Mouse (Mus musculus) intestine, embryonic 16.5 days (tissue): ENCODE results near the gene Neb. TPM values are rescaled to one million over a fixed set of nuclear protein-coding genes. Genes with fewer than 3 reads are reported as not detected.

Experiments used
- ATAC-seq: fragments of 200-750 bp; cut with Nextera tagmentation; 2 replicates; pipeline ENCODE4 v1.8.0; 2017; ENCODE audit warnings: moderate TSS enrichment, moderate library complexity
- H3K27ac ChIP-seq: fragments of 300-500 bp; sonication (generic); 2 replicates; pipeline ENCODE4 v1.5.1; 2014; ENCODE audit warnings: mild to moderate bottlenecking, low read length
- H3K27me3 ChIP-seq: fragments of 300-500 bp; sonication (generic); replicated peaks from 2 replicates; pipeline ENCODE4 v1.6.1; 2014; ENCODE audit warnings: low read length, control low read depth, mixed read lengths; ENCODE audit not compliant: control insufficient read depth, insufficient read depth
- H3K36me3 ChIP-seq: fragments of 300-500 bp; sonication (generic); 2 replicates; pipeline ENCODE4 v1.6.1; 2014; ENCODE audit warnings: low read length, control low read depth; ENCODE audit not compliant: control insufficient read depth, insufficient read depth
- H3K4me1 ChIP-seq: fragments of 300-500 bp; sonication (generic); 2 replicates; pipeline ENCODE4 v1.6.1; 2014; ENCODE audit warnings: low read length, control low read depth, mixed read lengths; ENCODE audit not compliant: control insufficient read depth, insufficient read depth
- H3K4me2 ChIP-seq: fragments of 300-500 bp; sonication (generic); 2 replicates; pipeline ENCODE4 v1.6.1; 2014; ENCODE audit warnings: low read depth, low read length, control low read depth
- H3K4me3 ChIP-seq: fragments of 300-500 bp; sonication (generic); 2 replicates; pipeline ENCODE4 v1.5.1; 2014; ENCODE audit warnings: mild to moderate bottlenecking, low read length
- H3K9ac ChIP-seq: fragments of 300-500 bp; sonication (generic); 2 replicates; pipeline ENCODE4 v1.6.1; 2014; ENCODE audit warnings: low read depth, low read length
- H3K9me3 ChIP-seq: fragments of 300-500 bp; sonication (generic); 2 replicates; pipeline ENCODE4 v1.6.1; 2016; ENCODE audit warnings: low read length, control low read depth; ENCODE audit not compliant: control insufficient read depth
- WGBS: fragments of 180-500 bp; shearing (Covaris S2); extraction: QIAGEN DNeasy Blood & Tissue Kit; methylation state at CpG from one replicate; pipeline ENCODE4 v1.1.7; 2014; 5-methylcytosine and 5-hydroxymethylcytosine counted together
- polyA plus RNA-seq: library from polyadenylated mRNA; unstranded; fragments of >200 nt; fragmentation: Nextera tagmentation; extraction: Ambion mirVana; gene quantifications from 2 replicates; pipeline ENCODE4 v1.2.1, GENCODE M21; 2015

Gene Neb
- polyA plus RNA-seq, 1 experiment from 2014 or later: 0.40 TPM

GRCm38 (mm10) chr2:52361086-52361485 is 17.2 kb downstream of the Neb start:
- ATAC-seq: no peak
- 90% methylated on average over 9 of the region's 9 CpGs for WGBS
- no peaks in the 10 kb centered on the region for H3K36me3 ChIP-seq

GRCm38 (mm10) chr2:52359722-52360121 is 18.6 kb downstream of the Neb start:
- ATAC-seq: no peak
- H3K27me3 ChIP-seq: no peaks in the 10 kb centered on the region
- no peaks in the 10 kb centered on the region for H3K36me3 ChIP-seq
- 82% methylated on average over 1 of the region's 1 CpGs for WGBS
- H3K4me2 ChIP-seq: no peak overlapping the region
- no peaks in the 10 kb centered on the region for H3K9me3 ChIP-seq
- no peak overlapping the region for H3K27ac ChIP-seq
- H3K4me1 ChIP-seq: no peaks in the 10 kb centered on the region
- H3K9ac ChIP-seq: no peak overlapping the region
- H3K4me3 ChIP-seq: no peak overlapping the region

More at GRCm38 (mm10) chr2:52361086-52361485, 17.2 kb downstream of the Neb start:
- no peaks in the 10 kb centered on the region for H3K27me3 ChIP-seq
- no peak overlapping the region for H3K4me3 ChIP-seq
- no peak overlapping the region for H3K4me2 ChIP-seq
- no peaks in the 10 kb centered on the region for H3K4me1 ChIP-seq
- H3K27ac ChIP-seq: no peak overlapping the region
- no peak overlapping the region for H3K9ac ChIP-seq
- no peaks in the 10 kb centered on the region for H3K9me3 ChIP-seq

GRCm38 (mm10) chr2:52358156-52358555 is 20.1 kb downstream of the Neb start:
- Histone ChIP-seq H3K9me3 (no peaks in the 10 kb centered on the region), H3K4me2 (no peak overlapping the region), H3K4me1 (no peaks in the 10 kb centered on the region), H3K9ac (no peak overlapping the region), H3K27me3 (no peaks in the 10 kb centered on the region), H3K4me3 (no peak overlapping the region), H3K27ac (no peak overlapping the region), H3K36me3 (no peaks in the 10 kb centered on the region)
- 84% methylated on average over 5 of the region's 5 CpGs for WGBS
- ATAC-seq: no peak

- no peak overlapping the region for H3K4me3 ChIP-seq
- 87% methylated on average over 1 of the region's 1 CpGs for WGBS
- ATAC-seq: no peak
Measured at GRCm38 (mm10) chr2:52351029-52351428, 27.2 kb downstream of the Neb start.

GRCm38 (mm10) chr2:52340990-52341389 is 37.3 kb downstream of the Neb start:
- H3K9me3 ChIP-seq: no peaks in the 10 kb centered on the region
- H3K27ac ChIP-seq: no peak overlapping the region
- no peak overlapping the region for H3K9ac ChIP-seq
- H3K4me1 ChIP-seq: no peaks in the 10 kb centered on the region
- H3K27me3 ChIP-seq: no peaks in the 10 kb centered on the region
- 68% methylated on average over 7 of the region's 7 CpGs for WGBS
- ATAC-seq: no peak
- H3K4me3 ChIP-seq: no peak overlapping the region
- H3K4me2 ChIP-seq: no peak overlapping the region
- H3K36me3 ChIP-seq: no peaks in the 10 kb centered on the region

More at GRCm38 (mm10) chr2:52351029-52351428, 27.2 kb downstream of the Neb start:
- H3K27me3 ChIP-seq: no peaks in the 10 kb centered on the region
- no peak overlapping the region for H3K27ac ChIP-seq
- no peaks in the 10 kb centered on the region for H3K4me1 ChIP-seq
- H3K4me2 ChIP-seq: no peak overlapping the region
- H3K36me3 ChIP-seq: no peaks in the 10 kb centered on the region
- H3K9me3 ChIP-seq: no peaks in the 10 kb centered on the region
- H3K9ac ChIP-seq: no peak overlapping the region

GRCm38 (mm10) chr2:52335556-52335955 is 42.7 kb downstream of the Neb start:
- no peak overlapping the region for H3K27ac ChIP-seq
- H3K4me1 ChIP-seq: no peaks in the 10 kb centered on the region
- H3K4me2 ChIP-seq: no peak overlapping the region
- H3K4me3 ChIP-seq: no peak overlapping the region
- 84% methylated on average over 13 of the region's 13 CpGs for WGBS
- H3K9ac ChIP-seq: no peak overlapping the region
- no peaks in the 10 kb centered on the region for H3K36me3 ChIP-seq
- ATAC-seq: no peak
- H3K27me3 ChIP-seq: no peaks in the 10 kb centered on the region
- no peaks in the 10 kb centered on the region for H3K9me3 ChIP-seq

- Histone ChIP-seq H3K4me3 (no peak overlapping the region), H3K4me1 (no peaks in the 10 kb centered on the region), H3K9me3 (no peaks in the 10 kb centered on the region), H3K9ac (no peak overlapping the region), H3K4me2 (no peak overlapping the region), H3K27me3 (no peaks in the 10 kb centered on the region), H3K36me3 (no peaks in the 10 kb centered on the region), H3K27ac (no peak overlapping the region)
- WGBS: 93% methylated on average over 8 of the region's 8 CpGs
- no peak for ATAC-seq
Measured at GRCm38 (mm10) chr2:52335087-52335486, 43.2 kb downstream of the Neb start.

- 16% methylated on average over 2 of the region's 2 CpGs for WGBS
- Histone ChIP-seq H3K4me1 (no peaks in the 10 kb centered on the region), H3K27ac (no peak overlapping the region), H3K9me3 (no peaks in the 10 kb centered on the region), H3K4me3 (no peak overlapping the region), H3K27me3 (no peaks in the 10 kb centered on the region), H3K4me2 (no peak overlapping the region), H3K9ac (no peak overlapping the region), H3K36me3 (no peaks in the 10 kb centered on the region)
- ATAC-seq: no peak
Measured at GRCm38 (mm10) chr2:52333535-52333934, 44.7 kb downstream of the Neb start.

- Histone ChIP-seq H3K4me3 (no peak overlapping the region), H3K9ac (no peak overlapping the region)
Measured at GRCm38 (mm10) chr2:52331761-52332160, 46.5 kb downstream of the Neb start.

GRCm38 (mm10) chr2:52327244-52327815 is 50.9 kb downstream of the Neb start:
- ATAC-seq: no peak

More at GRCm38 (mm10) chr2:52331761-52332160, 46.5 kb downstream of the Neb start:
- Histone ChIP-seq H3K27ac (no peak overlapping the region), H3K36me3 (no peaks in the 10 kb centered on the region), H3K4me2 (no peak overlapping the region), H3K9me3 (no peaks in the 10 kb centered on the region), H3K4me1 (no peaks in the 10 kb centered on the region), H3K27me3 (no peaks in the 10 kb centered on the region)
- WGBS: 70% methylated on average over 3 of the region's 3 CpGs
- ATAC-seq: no peak

More at GRCm38 (mm10) chr2:52327244-52327815, 50.9 kb downstream of the Neb start:
- no peak overlapping the region for H3K27ac ChIP-seq
- H3K9me3 ChIP-seq: no peaks in the 10 kb centered on the region
- H3K4me2 ChIP-seq: no peak overlapping the region
- no peak overlapping the region for H3K9ac ChIP-seq
- 78% methylated on average over 4 of the region's 4 CpGs for WGBS
- no peaks in the 10 kb centered on the region for H3K27me3 ChIP-seq
- no peaks in the 10 kb centered on the region for H3K4me1 ChIP-seq
- no peaks in the 10 kb centered on the region for H3K36me3 ChIP-seq
- H3K4me3 ChIP-seq: no peak overlapping the region
